Mouse (Mus musculus): ENCODE measurements around the gene Fam205a3.
"Not testable (repeated sequence)": the region's sequence is repeated elsewhere in the genome, so short reads cannot be mapped to it uniquely, and the experiment has no call there.

Fam205a3 gene

DNA sequence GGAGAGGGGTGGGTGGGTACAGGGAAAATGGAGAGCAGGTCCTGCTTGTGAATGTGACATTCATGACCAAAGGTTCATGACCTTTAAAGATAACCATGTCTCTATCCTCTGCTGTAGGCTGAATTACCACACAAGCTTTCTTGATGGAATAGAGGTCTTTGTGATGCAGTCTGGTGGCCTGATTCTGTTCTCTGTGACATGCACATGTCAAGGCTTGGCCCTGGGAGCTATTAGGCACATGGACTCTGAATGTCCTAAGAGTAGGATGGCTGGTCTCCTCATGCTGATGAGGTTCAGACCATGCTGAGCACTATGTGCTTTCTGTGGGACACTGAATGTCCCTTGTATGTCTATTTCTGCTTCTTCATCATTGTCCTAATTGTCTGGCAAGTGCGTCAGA lies at the start of gene Fam205a3:
Gene Fam205a3, plus strand, starts transcription at position 301 of the 400 bp plus-strand sequence.
- DNase-seq (ENCODE audit: low spot score in 2 of 2): not testable (repeated sequence)

DNA sequence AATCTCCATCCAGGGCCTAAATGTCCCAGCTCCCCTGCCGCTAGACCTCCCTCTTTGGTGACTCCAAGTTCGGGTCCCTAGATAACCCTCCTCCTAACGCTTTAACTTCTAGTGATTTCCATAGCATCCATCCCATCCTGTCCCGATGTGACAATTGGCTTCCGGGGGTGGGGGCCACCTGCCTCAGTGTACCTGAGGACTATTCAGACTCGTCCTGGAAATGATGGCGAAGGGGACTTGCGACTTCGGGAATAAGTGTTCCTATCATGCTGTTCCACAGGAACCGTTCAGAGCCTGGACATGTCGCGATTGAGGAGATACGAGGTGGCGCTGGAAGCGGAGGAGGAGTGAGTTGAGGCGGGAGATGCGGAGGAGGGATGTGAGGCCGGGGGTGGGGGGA lies 24.2 kb upstream of the Fam205a3 start, which contains the start of gene Gm21953:
Gene Gm21953, plus strand, starts transcription at position 301 of the 400 bp plus-strand sequence.
- not testable (repeated sequence) for DNase-seq (ENCODE audit: low spot score in 2 of 2)

Measured in spleen, postnatal 14 days (tissue).